Mouse (Mus musculus) heart, postnatal 0 days (tissue): ENCODE results near the gene Peli1.

Experiments used
- CTCF ChIP-seq: IDR thresholded peaks from 2 replicates; pipeline ENCODE4 v1.5.1; 2016; ENCODE audit warnings: antibody characterized with exemption, control low read depth, low read depth
- EP300 ChIP-seq: IDR thresholded peaks from 2 replicates; pipeline ENCODE4 v1.6.1; 2016; ENCODE audit warnings: antibody characterized with exemption, low read depth

DNA sequence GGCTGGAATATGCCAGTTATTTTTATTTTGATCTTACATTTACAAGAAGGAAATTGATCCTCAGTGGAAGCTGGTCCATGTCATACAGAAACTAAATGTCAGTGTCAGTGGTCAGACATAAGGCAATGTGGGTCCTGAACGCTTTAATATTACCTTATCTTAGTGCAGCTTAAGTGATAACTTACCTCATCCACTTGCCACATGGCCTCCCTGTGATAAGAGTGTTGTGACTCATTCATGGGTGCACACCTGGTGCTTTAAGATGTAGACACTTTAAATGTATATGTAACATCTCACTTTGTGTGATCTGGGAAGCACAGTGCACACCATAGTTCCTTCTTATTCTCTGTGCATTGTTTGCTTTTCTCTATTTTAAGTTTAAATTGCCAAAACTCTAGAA, 14.3 kb downstream of the Peli1 start:
- TF ChIP-seq EP300 (no peak), CTCF (no peak)
